27 mouse cellular contexts compared by ENCODE assay signal in the genomic region with DNA sequence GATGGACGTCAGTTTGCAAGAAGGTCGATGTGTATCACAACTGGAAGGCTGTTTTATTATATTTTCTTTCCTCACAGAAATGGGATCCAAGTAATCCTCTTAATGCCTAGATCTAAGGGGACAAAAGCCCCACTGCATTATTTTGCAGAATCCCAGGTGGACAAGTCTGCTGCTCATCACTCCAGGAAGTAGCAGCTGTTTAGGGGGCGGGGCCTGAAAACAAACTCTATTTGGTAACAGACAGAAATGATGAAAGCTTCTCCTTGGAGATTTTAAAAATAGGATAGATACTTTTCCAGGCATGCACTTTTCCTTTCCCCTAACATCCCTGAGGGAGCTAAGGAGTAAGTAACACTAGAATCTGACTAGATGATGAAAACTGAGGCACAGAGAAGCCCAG. TPM values are rescaled to one million over a fixed set of nuclear protein-coding genes. Genes with fewer than 3 reads are reported as not detected.
"Had no signal": no experiment of that assay in that cellular context is flagged by ENCODE, and none has a peak within 500 bp of the region (broad histone marks: within the 10 kb centered on the region; RNA-seq: fewer than 3 reads in every experiment).

No protein-coding gene starts in this region.

- H3K27me3 ChIP-seq: limb, embryonic 13.5 days; liver, embryonic 12.5 days; liver, embryonic 15.5 days; lung, embryonic 15.5 days; megakaryocyte, embryonic 14.5 days; midbrain, embryonic 13.5 days; stomach, embryonic 15.5 days had no signal

- H3K9ac ChIP-seq: limb, embryonic 13.5 days; liver, embryonic 12.5 days; liver, embryonic 15.5 days; lung, embryonic 15.5 days; midbrain, embryonic 13.5 days; stomach, embryonic 15.5 days had no signal

- H3K4me3 ChIP-seq: limb, embryonic 10.5 days; limb, embryonic 13.5 days; liver, embryonic 12.5 days; liver, embryonic 15.5 days; lung, embryonic 15.5 days; megakaryocyte, embryonic 14.5 days; midbrain, embryonic 10.5 days; midbrain, embryonic 13.5 days; stomach, embryonic 15.5 days had no signal

- H3K4me1 ChIP-seq: limb, embryonic 10.5 days; limb, embryonic 13.5 days; liver, embryonic 12.5 days; liver, embryonic 15.5 days; lung, embryonic 15.5 days; midbrain, embryonic 10.5 days; midbrain, embryonic 13.5 days; stomach, embryonic 15.5 days had no signal

- ATAC-seq: liver, embryonic 12.5 days; midbrain, embryonic 13.5 days; midbrain, embryonic 16.5 days had no signal

- H3K9me3 ChIP-seq: limb, embryonic 10.5 days; limb, embryonic 13.5 days; liver, embryonic 12.5 days; liver, embryonic 15.5 days; lung, embryonic 15.5 days; megakaryocyte, embryonic 14.5 days; midbrain, embryonic 10.5 days; midbrain, embryonic 13.5 days; stomach, embryonic 15.5 days had no signal

- H3K27ac ChIP-seq: limb, embryonic 10.5 days; limb, embryonic 13.5 days; liver, embryonic 12.5 days; liver, embryonic 15.5 days; lung, embryonic 15.5 days; midbrain, embryonic 10.5 days; midbrain, embryonic 13.5 days; stomach, embryonic 15.5 days had no signal

- H3K4me2 ChIP-seq: limb, embryonic 13.5 days; liver, embryonic 12.5 days; liver, embryonic 15.5 days; lung, embryonic 15.5 days; midbrain, embryonic 13.5 days; stomach, embryonic 15.5 days had no signal

- DNase-seq: kidney, adult 11 months; kidney, adult 8-10 months; kidney, postnatal 14 days; kidney, postnatal 4 days; layer of hippocampus, adult 9-11 months; layer of hippocampus, postnatal 36 days; liver; lung, adult 18-20 months; lung, postnatal 10 days; lung, postnatal 36 days; right cerebral cortex, postnatal 25 days; spleen, adult 18-20 months; thymus, postnatal 25 days had no signal

RNA-seq across cellular contexts. Expression of gene Xntrpc, which starts 28.2 kb away (rescaled TPM):
- total RNA-seq: monocyte, adult 5-6 weeks had no signal

RNA-seq across cellular contexts. Expression of gene Trpc2, which starts 45.6 kb away (rescaled TPM):
- total RNA-seq: monocyte, adult 5-6 weeks had no signal
- polyA plus RNA-seq: limb, embryonic 10.5 days; limb, embryonic 13.5 days; liver, embryonic 12.5 days; liver, embryonic 15.5 days; lung, embryonic 15.5 days; midbrain, embryonic 10.5 days; midbrain, embryonic 13.5 days; midbrain, embryonic 16.5 days; neural tube, embryonic 11.5 days; neural tube, embryonic 14.5 days; stomach, embryonic 15.5 days; thymus, postnatal 0 days had no signal
